8 mouse cellular contexts compared by ENCODE assay signal in the genomic region with DNA sequence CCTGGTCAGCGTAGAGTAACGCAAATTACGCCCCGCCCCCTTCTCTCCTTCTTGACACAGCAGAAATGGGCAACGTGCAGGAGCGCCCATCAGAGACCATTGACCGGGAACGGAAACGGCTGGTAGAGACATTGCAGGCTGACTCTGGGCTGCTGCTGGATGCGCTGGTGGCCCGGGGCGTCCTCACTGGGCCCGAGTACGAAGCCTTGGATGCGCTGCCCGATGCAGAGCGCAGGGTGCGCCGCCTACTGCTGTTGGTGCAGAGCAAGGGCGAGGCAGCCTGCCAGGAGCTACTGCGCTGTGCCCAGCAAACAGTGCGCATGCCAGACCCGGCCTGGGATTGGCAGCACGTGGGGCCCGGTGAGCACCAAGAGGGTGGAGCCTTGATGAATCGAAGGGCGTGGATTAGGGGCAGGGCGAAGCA. TPM values are rescaled to one million over a fixed set of nuclear protein-coding genes. Genes with fewer than 3 reads are reported as not detected.
DNase-seq lines count a peak whose midpoint lies in the region; ATAC-seq and TF ChIP-seq lines count a peak whose summit lies in the region.

No protein-coding gene starts in this region.

- peaks cover 20% of the 10 kb centered on the region for H3K4me1 ChIP-seq in hindbrain, embryonic 14.5 days (replicated peaks; ENCODE audit: control insufficient read depth, insufficient read depth, low read length)
- H3K4me1 ChIP-seq in lung, adult 2 months (ENCODE audit: control insufficient read depth, insufficient read depth, low read length) = peaks cover 12% of the 10 kb centered on the region

- no peak for TF ChIP-seq POLR2A in lung, adult 2 months (IDR thresholded peaks at IDR 0.05; ENCODE audit: borderline replicate concordance, extremely low read depth, low read depth, low read length)

- H3K36me3 ChIP-seq in hindbrain, embryonic 14.5 days (replicated peaks; ENCODE audit: control insufficient read depth, insufficient read depth) = peaks cover 34% of the 10 kb centered on the region

- H3K27ac ChIP-seq in hindbrain, embryonic 14.5 days = no peak overlapping the region

- H3K9me3 ChIP-seq in hindbrain, embryonic 14.5 days (ENCODE audit: control insufficient read depth, low read length) = no peaks in the 10 kb centered on the region

- TF ChIP-seq CTCF in lung, adult 2 months (IDR thresholded peaks at IDR 0.05; ENCODE audit: insufficient read depth, low read length) = no peak

- ATAC-seq in hindbrain, embryonic 14.5 days (ENCODE audit: low FRiP score) = peak; percentile 59; the same call in 1 of the 2 replicates

- H3K4me3 ChIP-seq in hindbrain, embryonic 14.5 days (replicated peaks; ENCODE audit: low read length) = peak overlapping the region; percentile 2; the same call in 1 of the 2 replicates
- peak overlapping the region; percentile 6 for H3K4me3 ChIP-seq in lung, adult 2 months (replicated peaks; ENCODE audit: extremely low read depth, low read depth, low read length)

- peaks cover 65% of the 10 kb centered on the region for H3K27me3 ChIP-seq in hindbrain, embryonic 14.5 days (ENCODE audit: control insufficient read depth, insufficient read depth, low read length)

- WGBS in hindbrain, embryonic 14.5 days = 3% methylated on average over 28 of the region's 28 CpGs
- 8% methylated on average over 28 of the region's 28 CpGs for WGBS in lung, adult 2 months

- DNase-seq in T-cell, adult 2 months (ENCODE audit: low spot score) = peak; percentile 56
- peak; percentile 95 for DNase-seq in cerebellum, adult 9-11 months
- DNase-seq in frontal cortex, postnatal 36 days (ENCODE audit: low spot score in 2 of 2) = peak; percentile 84 to 87
- DNase-seq in hindbrain, embryonic 14.5 days (ENCODE audit: low spot score) = peak; percentile 70
- peak; percentile 92 for DNase-seq in layer of hippocampus, adult 9-11 months
- peak; percentile 80 for DNase-seq in lung, adult 2 months
- DNase-seq in ovary, postnatal 14 days (ENCODE audit: low spot score) = peak; percentile 69
- DNase-seq in thymus, postnatal 25 days = no peak

- H3K9ac ChIP-seq in hindbrain, embryonic 14.5 days = no peak overlapping the region

- H3K4me2 ChIP-seq in hindbrain, embryonic 14.5 days (replicated peaks) = peak overlapping the region; percentile 39

RNA-seq across cellular contexts. Expression of gene Nol3, which starts 3.0 kb away (rescaled TPM):
- polyA plus RNA-seq in hindbrain, embryonic 14.5 days (2014; fragmentation: Nextera tagmentation; extraction: Ambion mirVana) = 4.0 and 4.3 TPM in 2 replicates
- 10.7 and 11.8 TPM in 2 replicates for polyA plus RNA-seq in lung, adult 2 months (2012; rRNA removed)

RNA-seq across cellular contexts. Expression of gene Hsf4, which starts 9.3 kb away (rescaled TPM):
- polyA plus RNA-seq in hindbrain, embryonic 14.5 days (2014; fragmentation: Nextera tagmentation; extraction: Ambion mirVana) = 0.63 and 0.79 TPM in 2 replicates
- 20.3 and 22.1 TPM in 2 replicates for polyA plus RNA-seq in lung, adult 2 months (2012; rRNA removed)

RNA-seq across cellular contexts. Expression of gene 4931428F04Rik, which starts 10.7 kb away (rescaled TPM):
- 101 and 120 TPM in 2 replicates for polyA plus RNA-seq in hindbrain, embryonic 14.5 days (2014; fragmentation: Nextera tagmentation; extraction: Ambion mirVana)
- 4.2 and 6.0 TPM in 2 replicates for polyA plus RNA-seq in lung, adult 2 months (2012; rRNA removed)

RNA-seq across cellular contexts. Expression of gene Fbxl8, which starts 14.5 kb away (rescaled TPM):
- 1.2 and 2.0 TPM in 2 replicates for polyA plus RNA-seq in hindbrain, embryonic 14.5 days (2014; fragmentation: Nextera tagmentation; extraction: Ambion mirVana)
- polyA plus RNA-seq in lung, adult 2 months (2012; rRNA removed) = 15.5 and 16.8 TPM in 2 replicates

RNA-seq across cellular contexts. Expression of gene Tradd, which starts 14.5 kb away (rescaled TPM):
- 15.2 and 17.4 TPM in 2 replicates for polyA plus RNA-seq in hindbrain, embryonic 14.5 days (2014; fragmentation: Nextera tagmentation; extraction: Ambion mirVana)
- polyA plus RNA-seq in lung, adult 2 months (2012; rRNA removed) = 21.3 and 23.8 TPM in 2 replicates

Comparison
In these comparisons a context has a peak if more than half of its experiments do, and no peak if none do; other contexts are left out.
1. RNA of gene Hsf4, which starts 9.3 kb away (polyA plus RNA-seq): 20.3 to 22.1 TPM in lung, adult 2 months; 0.63 to 0.79 TPM in hindbrain, embryonic 14.5 days; every median in the first group is over 10 times any median in the second.
2. RNA of gene 4931428F04Rik, which starts 10.7 kb away (polyA plus RNA-seq): 101 to 120 TPM in hindbrain, embryonic 14.5 days; 4.2 to 6.0 TPM in lung, adult 2 months; every median in the first group is over 10 times any median in the second.